Mouse (Mus musculus): ENCODE measurements around the gene Ifitm6.
A peak's percentile ranks its signal among the peaks of the same experiment; 100 is the strongest.
"Not testable (repeated sequence)": the region's sequence is repeated elsewhere in the genome, so short reads cannot be mapped to it uniquely, and the experiment has no call there.

Ifitm6 gene

DNA sequence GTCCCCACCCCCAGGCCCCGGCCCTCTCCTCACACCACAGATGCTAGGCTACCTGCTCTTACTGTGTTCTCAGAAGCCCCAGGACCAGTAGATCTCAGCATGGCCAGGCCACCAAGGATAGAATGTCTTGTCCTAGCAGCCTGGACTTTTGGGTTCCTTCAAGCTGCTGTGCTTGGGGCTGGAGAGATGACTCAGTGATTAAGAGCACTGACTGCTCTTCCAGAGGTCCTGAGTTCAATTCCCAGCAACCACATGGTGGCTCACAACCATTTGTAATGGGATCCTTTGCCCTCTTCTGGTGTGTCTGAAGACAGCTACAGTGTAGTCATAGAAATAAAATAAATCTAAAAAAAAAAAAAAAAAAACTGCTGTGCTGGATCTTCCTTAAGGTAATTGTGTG, at the start of gene Ifitm6:
Ifitm6 (minus strand) TSS at position 101 of the 400 bp plus-strand sequence.
- DNase-seq (ENCODE audit: low read depth, low spot score): not testable (repeated sequence)

DNA sequence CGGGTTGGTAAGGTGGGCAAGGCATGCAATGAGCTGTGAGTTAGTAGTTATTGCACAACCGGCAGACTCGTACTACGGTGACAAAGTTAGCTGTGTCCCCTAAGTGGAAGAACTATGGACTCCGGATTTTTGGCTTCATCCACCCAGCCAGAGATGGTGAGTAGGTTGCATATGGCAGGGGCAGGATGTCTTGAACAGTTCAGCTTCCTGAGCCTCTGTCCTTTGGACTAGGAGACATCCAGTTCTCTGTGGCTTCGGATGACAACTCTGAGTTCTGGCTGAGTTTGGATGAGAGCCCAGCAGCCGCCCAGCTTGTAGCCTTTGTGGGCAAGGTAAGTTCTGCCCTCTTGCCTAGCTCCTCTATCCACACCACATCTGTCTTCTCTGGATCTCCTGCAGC, 46.9 kb upstream of the Ifitm6 start:
- no peak for DNase-seq (ENCODE audit: low read depth, low spot score)

DNA sequence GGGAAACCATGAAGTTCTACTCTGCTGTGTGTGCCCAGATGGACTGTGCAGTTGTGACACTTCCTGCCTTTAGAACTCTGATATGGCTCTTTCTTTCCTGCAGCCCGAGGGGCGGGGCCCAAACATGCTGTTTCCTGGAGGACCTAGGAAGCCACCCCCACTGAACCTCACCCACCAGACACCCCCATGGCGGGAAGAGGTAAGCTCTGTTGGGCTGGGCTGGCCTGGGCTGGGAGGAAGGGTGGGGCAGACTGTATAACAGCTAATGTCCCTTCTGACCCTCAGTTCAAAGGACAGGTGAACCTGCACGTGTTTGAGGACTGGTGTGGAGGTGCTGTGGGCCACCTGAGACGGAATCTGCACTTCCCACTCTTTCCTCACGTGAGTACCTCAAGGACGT, 46.5 kb upstream of the Ifitm6 start:
- DNase-seq (ENCODE audit: low read depth, low spot score): no peak

DNA sequence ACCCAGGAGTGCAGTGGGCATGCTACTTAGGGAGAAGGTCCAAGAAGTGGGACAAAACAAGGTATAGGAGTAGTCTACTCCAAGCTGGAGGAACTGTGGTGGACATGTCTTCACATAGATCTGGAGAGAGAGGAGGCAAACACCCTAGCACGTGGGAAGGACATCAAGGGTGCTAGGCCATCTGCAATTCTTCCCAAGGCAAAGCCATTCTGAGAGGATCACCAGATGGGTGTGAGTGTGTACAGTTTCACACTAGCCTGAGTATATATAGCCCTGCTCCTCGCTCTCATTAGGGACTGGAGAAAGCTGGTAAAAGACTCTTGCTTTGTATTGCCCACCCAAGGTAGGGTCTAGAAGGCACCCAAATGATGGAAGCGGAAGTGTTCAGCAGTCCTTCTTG, 45.6 kb upstream of the Ifitm6 start:
- DNase-seq (ENCODE audit: low read depth, low spot score): no peak

DNA sequence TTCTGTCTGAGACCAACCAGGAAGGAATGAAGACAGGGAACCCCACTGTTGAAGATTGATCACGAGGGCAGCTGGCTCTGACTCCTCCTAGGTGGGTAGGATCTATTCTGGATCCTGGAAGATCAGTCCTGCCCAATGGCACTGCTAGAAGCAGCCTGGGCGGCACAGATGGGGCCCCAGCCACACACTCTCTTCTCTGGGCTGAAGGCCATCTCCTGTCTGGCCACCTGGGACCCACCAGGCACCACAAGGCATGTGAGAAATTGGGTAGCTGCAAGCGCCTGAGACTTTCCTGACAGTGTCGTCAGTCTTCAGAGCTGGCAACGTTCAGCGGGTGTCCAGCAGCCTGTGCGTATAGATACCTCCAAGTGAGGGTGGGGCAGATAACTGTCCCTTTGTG, 44.8 kb upstream of the Ifitm6 start:
- no peak for DNase-seq (ENCODE audit: low read depth, low spot score)

DNA sequence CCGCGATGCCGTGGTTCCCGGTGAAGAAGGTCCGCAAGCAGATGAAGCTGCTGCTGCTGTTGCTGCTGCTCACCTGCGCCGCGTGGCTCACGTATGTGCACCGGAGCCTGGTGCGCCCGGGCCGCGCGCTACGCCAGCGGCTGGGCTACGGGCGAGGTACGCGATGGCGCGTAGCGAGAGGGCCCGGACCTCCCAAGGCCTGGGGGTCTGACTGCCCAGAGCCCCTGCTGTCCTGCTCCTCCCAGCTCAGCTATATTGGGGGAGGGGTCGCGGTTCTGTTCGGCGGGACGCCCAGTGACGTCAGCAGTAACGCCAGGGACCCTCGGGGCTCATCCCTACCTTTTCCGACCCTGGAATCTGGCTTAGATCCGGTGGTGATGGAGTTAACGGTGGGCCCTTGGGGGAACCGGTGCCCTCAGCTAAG, 43.6 kb upstream of the Ifitm6 start:
- no peak for DNase-seq (ENCODE audit: low read depth, low spot score)

DNA sequence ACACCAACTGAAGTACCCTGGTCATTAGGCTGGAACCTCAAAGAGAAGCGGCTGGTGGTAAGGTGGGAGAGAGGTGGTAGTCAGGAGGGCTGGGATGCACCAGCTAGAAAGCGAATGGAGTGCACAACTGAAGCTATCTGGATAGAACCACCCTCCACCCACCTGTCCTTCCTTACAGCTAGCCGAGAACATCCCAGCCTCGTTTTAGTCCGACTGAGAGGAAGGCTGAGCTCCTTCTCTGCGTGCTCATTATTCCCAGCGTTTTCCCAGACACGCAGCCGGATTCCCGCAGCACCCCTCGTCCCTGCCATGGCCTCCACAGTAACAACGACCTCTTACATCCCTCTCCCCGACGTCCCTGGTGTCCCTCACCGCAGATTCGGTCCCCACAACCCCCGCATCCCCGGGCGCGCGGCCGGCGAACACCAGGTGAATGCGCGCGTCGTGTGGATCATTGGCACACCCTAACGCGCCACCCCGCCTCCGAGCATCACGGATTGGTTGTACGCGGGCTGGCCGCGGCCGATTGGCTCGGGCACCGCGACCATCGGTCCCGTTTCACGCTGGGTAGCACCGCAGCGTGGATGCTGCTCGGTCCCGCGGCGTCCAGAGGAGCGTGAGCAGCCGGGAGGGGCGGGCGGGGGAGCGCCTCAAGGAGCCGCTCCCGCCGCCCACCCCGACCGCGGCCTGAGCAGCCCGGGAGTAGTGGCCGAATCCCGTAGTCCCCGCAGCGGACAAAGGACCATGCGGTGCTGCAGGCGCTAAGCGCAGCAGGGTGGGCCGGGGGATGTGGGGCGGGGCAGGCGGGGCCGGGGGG, 42.9 kb upstream of the Ifitm6 start, which contains the start of gene B4galnt4:
B4galnt4 (plus strand) TSS at position 679 of the 817 bp plus-strand sequence.
- DNase-seq (ENCODE audit: low read depth, low spot score): peak; percentile 72

DNA sequence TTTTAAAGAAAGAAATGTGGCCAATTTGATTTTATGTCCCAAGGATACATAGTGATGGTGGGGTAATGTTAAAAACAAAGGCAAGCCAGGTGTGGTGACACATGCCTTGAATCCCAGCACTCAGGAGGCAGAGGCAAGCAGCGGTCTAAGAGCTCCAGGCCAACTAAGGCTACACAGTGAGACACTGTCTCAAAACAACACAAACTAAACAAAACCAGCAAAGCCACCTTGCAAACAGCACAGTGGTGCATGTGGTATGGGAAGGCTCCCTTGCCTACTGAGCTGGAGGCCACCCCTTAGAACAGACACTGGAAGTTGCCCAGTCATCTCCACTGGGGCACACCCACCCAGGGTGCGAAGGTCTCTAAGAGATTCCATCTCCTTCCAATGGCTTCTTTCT, 42.2 kb upstream of the Ifitm6 start:
- no peak for DNase-seq (ENCODE audit: low read depth, low spot score)

DNA sequence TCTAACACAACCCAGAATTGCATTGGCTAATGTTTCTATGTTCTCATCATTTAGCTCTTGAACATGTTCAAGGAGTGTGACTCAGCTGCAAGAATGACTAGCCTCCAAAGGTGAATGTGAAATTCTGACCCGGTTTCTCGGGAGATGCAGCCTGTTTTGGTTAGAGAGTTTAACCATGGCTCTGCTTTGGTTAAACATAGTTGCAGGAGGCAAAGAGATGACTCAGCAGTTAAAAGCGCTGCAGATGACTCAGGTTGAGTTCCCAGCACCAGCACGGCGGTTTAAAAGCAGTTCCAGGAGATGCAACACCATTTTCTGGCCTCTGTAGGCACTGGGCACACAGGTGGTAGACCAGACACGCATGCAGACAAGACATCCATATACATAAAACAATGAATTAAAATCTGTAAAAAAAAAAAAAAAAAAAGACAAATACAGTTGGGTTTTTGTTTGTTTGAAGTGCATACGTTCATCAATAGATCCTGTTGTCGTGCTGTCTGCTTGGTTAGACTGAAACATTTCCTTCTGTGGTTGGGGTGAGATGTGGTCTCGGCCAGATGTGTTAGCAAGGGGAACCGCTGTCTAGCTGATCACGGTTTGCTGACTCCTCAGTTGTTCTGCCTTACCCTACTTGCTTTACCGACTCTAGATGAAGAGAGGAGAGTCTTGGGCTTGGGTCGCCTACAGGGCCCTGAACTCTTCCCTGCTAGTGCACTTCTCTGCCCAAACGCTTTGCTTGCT, 41.0 kb upstream of the Ifitm6 start:
- DNase-seq (ENCODE audit: low read depth, low spot score): no peak

DNA sequence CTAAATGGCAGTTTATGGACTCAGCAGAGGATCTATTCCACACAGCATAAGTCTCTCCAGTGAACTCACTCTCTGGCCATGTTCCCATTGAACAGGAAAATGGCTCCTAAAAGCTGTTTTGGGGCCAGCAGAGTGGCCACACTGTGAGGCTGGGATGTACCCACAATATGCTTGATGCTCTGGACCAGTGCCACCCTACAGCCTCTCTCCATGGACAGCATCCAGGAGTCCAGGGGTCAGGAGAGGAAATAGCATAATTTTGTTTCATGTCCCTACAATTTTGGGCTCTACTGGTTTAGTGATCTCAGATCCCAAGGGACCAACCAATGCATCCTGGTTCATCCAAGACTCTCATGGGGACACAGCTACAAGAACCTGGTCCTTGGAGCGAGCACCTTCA, 39.8 kb upstream of the Ifitm6 start:
- no peak for DNase-seq (ENCODE audit: low read depth, low spot score)

DNA sequence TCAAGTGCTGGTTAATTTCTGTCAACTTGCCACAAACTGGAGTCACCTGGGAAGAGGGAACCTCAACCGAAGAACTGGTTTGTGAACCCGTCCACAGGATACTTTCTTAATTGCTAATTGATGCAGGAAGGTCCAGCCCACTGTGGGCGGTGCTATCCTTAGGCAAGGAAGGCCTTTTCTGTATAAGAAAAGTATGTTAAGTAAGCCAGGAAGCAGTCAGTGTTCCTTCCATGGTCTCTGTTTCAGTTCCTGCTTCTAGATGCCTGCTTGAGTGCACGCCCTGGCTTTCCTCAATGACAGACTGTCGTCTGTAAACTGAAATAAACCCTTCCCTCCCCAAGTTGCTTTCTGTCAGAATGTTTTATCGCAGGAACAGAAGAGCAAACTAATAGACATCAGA, 39.3 kb upstream of the Ifitm6 start:
- DNase-seq (ENCODE audit: low read depth, low spot score): no peak

DNA sequence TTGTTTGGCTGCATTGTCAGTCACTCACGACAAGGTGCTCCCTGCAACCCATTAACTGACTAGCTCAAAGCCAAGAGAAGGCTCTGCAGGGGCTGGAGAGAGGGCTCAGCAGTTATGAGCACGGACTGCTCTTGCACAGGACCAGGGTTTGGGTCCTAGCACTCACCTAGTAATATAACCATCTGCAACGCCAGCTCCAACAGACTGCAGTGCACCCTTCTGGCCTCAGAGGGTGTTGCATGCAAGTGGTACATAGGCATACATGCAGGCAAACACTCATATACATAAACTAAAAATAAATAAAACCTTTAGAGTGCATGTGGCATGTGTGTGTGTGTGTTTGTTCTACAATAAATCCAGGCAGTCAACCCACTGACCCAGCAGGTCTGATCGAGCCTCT, 38.1 kb upstream of the Ifitm6 start:
- DNase-seq (ENCODE audit: low read depth, low spot score): no peak

DNA sequence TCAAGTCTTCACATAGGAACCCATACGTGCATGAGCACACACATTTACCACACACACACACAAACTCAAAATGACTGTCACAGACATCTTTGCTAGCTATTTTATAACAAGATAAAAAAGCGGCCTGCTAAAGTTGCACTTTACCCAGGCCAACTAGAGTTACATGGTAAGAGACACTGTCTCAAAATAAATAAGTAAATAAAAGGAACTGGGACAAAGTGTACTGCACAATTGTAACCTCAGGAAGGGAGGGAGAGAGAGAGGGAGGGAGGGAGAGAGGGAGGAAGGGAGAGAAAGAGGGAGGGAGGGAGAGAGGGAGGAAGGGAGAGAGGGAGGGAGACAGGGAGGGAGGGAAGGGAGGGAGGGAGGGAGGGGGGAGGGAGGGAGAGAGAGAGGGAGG, 34.7 kb upstream of the Ifitm6 start:
- DNase-seq (ENCODE audit: low read depth, low spot score): no peak

DNA sequence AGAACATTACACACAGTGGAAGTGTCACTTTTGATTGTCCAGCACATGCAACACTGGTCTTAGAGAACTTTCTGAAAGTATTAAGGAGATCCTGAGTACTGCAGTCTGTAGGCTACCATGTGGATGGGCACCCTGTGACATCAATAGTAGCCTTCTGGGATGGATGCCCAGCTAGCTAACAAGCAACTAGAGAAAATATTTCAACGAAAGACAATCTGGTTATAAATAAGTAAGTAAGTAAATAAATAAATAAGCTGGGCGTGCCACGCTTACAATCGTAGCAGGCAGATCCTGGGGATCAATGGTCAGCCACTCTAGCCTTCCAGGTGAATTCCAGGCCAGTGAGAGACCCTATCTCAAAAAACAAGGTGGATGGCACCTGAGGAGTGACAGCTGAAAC, 34.3 kb upstream of the Ifitm6 start:
- DNase-seq (ENCODE audit: low read depth, low spot score): no peak

DNA sequence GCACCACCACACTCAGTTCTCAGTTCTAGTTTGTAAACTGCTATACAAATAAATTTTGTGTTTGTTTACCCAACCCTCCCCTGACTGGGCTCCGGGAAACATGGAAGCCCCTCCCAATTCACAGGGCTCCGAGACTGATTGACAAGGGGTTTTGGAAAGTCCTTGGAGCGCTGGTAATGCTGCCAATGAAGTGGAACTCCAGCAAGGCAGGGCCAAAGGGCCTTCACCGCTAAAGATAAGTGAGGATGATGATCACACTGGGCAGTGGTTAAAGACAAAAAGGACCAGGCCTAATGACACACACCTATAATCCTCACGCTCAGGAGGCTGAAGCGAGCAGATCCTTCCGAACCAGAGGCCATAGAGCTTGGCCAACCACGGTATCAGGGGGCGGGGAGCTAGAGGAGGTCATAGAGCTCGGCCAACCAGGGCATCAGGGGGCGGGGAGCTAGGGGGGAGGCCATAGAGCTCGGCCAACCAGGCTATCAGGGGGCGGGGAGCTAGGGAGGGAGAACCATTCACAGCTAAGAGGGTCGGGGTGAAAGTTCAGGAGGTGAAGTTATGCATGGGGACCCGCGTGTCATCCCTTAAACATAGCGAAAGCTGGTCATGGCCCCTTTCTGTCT, 33.4 kb upstream of the Ifitm6 start:
- no peak for DNase-seq (ENCODE audit: low read depth, low spot score)

DNA sequence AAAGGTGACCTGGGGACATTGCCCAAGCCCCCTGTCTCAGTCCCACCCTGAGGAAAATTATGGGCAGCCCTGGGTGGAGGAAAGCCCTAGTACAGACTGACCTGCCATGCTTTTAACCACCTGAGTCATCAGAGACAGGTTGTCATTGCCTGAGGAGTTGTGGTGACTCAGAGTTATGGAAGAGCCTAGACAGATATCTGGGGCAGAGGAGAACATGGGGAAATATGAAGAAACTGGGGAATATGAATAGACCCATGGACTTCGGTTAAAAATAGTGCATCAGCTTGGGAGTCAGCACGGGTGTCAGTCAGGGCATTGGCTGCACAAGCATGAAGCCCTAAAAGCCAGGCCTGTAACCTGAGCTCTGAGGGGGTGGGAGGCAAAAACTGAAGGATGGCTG, 31.6 kb upstream of the Ifitm6 start:
- no peak for DNase-seq (ENCODE audit: low read depth, low spot score)

DNA sequence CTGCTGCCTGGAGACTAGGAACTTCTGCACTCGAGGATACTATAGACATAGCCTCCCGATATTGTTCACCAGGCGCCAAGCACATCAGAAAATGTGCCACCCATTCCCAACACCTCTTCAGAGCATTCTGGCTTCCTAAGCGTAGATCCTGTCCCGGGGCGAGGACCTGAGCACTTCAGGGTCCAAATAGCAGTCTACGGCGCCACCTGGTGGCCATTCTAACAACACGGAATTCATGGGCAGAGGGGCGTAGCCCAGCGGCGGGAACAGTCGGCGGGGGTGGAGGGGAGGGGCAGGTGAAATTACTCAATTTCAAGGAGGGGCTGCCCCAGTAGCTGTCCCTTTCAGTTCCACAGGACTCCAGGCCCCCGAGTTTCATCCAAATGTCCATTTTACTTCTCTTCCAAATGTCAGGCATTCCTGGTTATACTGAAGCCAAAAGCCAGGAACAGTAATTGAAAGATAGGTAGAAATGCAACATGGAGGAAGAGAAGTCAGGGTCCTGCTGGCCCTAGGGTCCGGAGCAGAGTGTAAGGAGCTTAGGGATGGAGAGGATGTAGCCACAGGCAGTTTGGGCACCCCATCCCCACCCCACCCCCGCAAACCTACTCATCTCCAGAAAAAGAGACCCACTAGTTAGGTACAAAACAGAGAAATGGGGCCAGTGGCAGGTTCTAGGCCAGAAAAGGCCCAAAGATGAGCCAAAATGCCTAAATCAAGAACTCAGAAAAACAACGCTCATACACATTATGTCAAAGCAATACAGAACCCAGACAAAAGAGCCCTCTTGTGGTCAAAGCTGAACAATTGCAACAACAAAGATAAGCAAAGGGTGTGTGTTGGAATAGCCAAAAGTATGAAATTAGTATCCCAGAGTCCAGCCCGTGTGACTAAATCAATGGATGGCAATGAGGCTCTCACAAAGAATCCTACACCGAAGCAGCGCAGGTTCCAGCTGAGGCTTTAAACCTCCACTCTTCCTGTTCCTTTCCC, 30.8 kb upstream of the Ifitm6 start:
- peak; percentile 81 for DNase-seq (ENCODE audit: low read depth, low spot score)

DNA sequence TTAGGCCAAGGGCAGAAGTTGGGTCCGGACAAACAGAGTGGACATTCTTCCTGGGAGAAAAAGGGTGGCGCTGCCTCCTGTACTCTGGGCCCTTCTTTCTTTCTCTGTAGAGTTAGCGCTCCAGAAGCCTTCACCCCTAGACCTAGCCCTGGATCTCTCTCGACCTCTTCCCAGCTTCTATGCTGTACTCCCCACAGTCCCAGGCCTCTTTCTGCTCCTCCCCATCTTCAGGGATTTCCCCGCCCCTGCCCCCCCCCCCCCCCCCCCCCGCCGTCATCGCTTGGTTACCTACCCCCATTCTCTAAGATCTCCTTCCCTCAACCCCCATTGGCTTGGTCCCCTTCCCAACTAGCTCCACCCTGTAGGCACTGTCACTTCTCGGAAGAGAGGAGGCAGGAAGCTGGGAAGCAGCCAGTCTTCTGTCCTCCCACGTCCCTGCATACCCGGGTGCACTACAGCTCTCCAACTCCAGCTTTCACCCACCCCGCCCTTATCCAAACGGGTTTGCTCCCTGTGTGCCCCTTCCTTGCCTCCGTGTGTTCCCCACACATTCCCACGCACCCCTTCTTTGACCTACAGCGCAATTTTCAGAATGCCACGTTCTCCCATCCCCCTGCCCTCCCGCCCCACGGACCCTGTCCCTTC, 30.0 kb upstream of the Ifitm6 start:
- DNase-seq (ENCODE audit: low read depth, low spot score): no peak

DNA sequence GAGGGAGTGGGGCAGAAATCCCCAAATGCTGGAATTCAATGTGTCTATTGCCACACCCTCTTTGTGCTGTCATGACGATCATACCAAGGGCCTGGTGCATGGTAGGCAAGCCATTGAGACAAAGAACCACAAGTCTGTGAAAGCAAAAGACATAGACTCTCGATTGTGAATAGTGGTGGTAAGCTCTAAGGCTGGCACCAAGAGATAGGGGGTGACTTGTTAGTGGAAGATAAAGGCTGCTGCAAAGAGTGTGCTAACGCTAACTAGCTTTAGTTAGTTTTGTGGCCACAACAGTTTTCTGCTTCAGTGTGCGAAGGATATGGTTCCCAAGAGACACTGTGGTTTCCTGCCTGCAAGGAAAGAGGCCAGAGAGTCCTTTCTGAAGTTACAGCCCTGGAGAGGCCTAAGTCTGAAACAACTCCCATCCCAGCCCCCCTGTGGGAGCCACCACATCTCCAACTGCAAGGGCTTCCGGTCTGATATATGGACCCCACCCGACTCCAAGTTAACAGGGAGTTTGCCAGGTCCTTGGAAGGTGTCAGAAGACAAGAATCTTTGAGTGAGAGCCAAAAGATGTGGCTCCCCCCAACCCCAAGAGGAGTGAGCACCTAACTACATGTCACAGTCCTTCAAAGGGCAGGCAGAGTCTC, 29.3 kb upstream of the Ifitm6 start:
- DNase-seq (ENCODE audit: low read depth, low spot score): no peak

DNA sequence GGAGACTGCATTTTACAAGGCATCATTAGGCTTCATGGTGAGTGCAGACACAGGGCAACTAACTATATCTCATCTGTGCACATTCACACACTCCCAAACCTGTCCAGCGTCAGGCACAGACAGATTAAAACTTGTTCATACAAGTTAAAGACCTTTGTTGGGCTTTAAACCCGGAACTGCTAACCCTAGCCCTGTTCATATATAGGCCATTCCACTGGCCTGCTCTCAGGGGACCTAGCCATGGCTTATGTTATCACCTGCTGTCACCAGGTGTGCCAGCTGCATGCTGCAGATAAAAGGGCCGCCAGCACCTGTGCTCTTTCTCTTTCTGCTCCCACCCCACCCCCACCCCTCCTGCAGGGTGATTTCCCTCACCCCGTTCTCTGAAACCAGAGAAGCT, 24.8 kb upstream of the Ifitm6 start:
- no peak for DNase-seq (ENCODE audit: low read depth, low spot score)
